Mouse (Mus musculus) skeletal muscle tissue, adult 2 months (tissue): ENCODE measurements at regions not wholly inside any gene's neighbourhood (a gene's known extent, or its start where the extent isn't known, plus 50 kb on each side); places are given as distances from the start of the nearest gene placed in this dataset.

Experiments used
- DNase-seq: peaks from one replicate; pipeline ENCODE4 v3.0.0-alpha.2; 2012; ENCODE audit warnings: low read depth, low spot score

GRCm38 (mm10) chr13:42590415-42590814 is 90.0 kb upstream of the Phactr1 start:
- no peak for DNase-seq

- DNase-seq: no peak
Observed at GRCm38 (mm10) chr13:42592945-42593344, 87.5 kb upstream of the Phactr1 start.

GRCm38 (mm10) chr13:42593488-42594170 is 86.8 kb upstream of the Phactr1 start:
- no peak for DNase-seq

GRCm38 (mm10) chr13:42595180-42595579 is 85.2 kb upstream of the Phactr1 start:
- no peak for DNase-seq

- DNase-seq: no peak
Observed at GRCm38 (mm10) chr13:42597781-42598180, 82.6 kb upstream of the Phactr1 start.

- no peak for DNase-seq
Observed at GRCm38 (mm10) chr13:42603308-42603707, 77.1 kb upstream of the Phactr1 start.

GRCm38 (mm10) chr13:42607735-42608134 is 72.7 kb upstream of the Phactr1 start:
- no peak for DNase-seq

GRCm38 (mm10) chr13:42608963-42609362 is 71.5 kb upstream of the Phactr1 start:
- DNase-seq: no peak

GRCm38 (mm10) chr13:42613326-42613725 is 67.1 kb upstream of the Phactr1 start:
- DNase-seq: no peak

GRCm38 (mm10) chr13:42615826-42616225 is 64.6 kb upstream of the Phactr1 start:
- DNase-seq: no peak

- DNase-seq: no peak
Observed at GRCm38 (mm10) chr13:42617225-42617624, 63.2 kb upstream of the Phactr1 start.

- no peak for DNase-seq
Observed at GRCm38 (mm10) chr13:42617844-42618243, 62.6 kb upstream of the Phactr1 start.

GRCm38 (mm10) chr13:42619555-42620280 is 60.7 kb upstream of the Phactr1 start:
- no peak for DNase-seq

- no peak for DNase-seq
Observed at GRCm38 (mm10) chr13:42623491-42623890, 56.9 kb upstream of the Phactr1 start.
